Mouse (Mus musculus) hindbrain, embryonic 11.5 days (tissue): ENCODE measurements around the gene Gipc2. TPM values are rescaled to one million over a fixed set of nuclear protein-coding genes. Genes with fewer than 3 reads are reported as not detected.

Source experiments
- ATAC-seq: fragments of 200-750 bp; cut with Nextera tagmentation; 2 replicates; pipeline ENCODE4 v1.8.0; 2017; ENCODE audit warnings: mild to moderate bottlenecking, moderate TSS enrichment, moderate library complexity; ENCODE audit not compliant: low FRiP score
- DNase-seq: peaks from one replicate; pipeline ENCODE4 v3.0.0-alpha.2; 2015; ENCODE audit warnings: low spot score
- H3K27ac ChIP-seq: fragments of 300-500 bp; sonication (generic); 2 replicates; pipeline ENCODE4 v1.5.1; 2014; ENCODE audit warnings: mild to moderate bottlenecking, low read depth, low read length
- H3K27me3 ChIP-seq: fragments of 300-500 bp; sonication (generic); 2 replicates; pipeline ENCODE4 v1.6.1; 2014; ENCODE audit warnings: mild to moderate bottlenecking, low read length, moderate library complexity, mixed read lengths; ENCODE audit not compliant: control insufficient read depth, insufficient read depth
- H3K36me3 ChIP-seq: fragments of 300-500 bp; sonication (generic); 2 replicates; pipeline ENCODE4 v1.6.1; 2014; ENCODE audit warnings: mild to moderate bottlenecking, low read length, moderate library complexity, mixed read lengths; ENCODE audit not compliant: control insufficient read depth, insufficient read depth
- H3K4me1 ChIP-seq: fragments of 300-500 bp; sonication (generic); replicated peaks from 2 replicates; pipeline ENCODE4 v1.6.1; 2014; ENCODE audit warnings: low read length, mixed read lengths; ENCODE audit not compliant: control insufficient read depth, insufficient read depth
- H3K4me2 ChIP-seq: fragments of 300-500 bp; sonication (generic); replicated peaks from 2 replicates; pipeline ENCODE4 v1.6.1; 2014; ENCODE audit warnings: mild to moderate bottlenecking, low read depth, low read length
- H3K4me3 ChIP-seq: fragments of 300-500 bp; sonication (generic); 2 replicates; pipeline ENCODE4 v1.5.1; 2014; ENCODE audit warnings: low read depth, low read length
- H3K9ac ChIP-seq: fragments of 300-500 bp; sonication (generic); 2 replicates; pipeline ENCODE4 v1.6.1; 2014; ENCODE audit warnings: low read depth, low read length
- H3K9me3 ChIP-seq: fragments of 300-500 bp; sonication (generic); 2 replicates; pipeline ENCODE4 v1.6.1; 2016; ENCODE audit warnings: low read length; ENCODE audit not compliant: control insufficient read depth
- WGBS: fragments of 180-500 bp; shearing (Covaris S2); extraction: QIAGEN DNeasy Blood & Tissue Kit; methylation state at CpG from one replicate; pipeline ENCODE4 v1.1.7; 2014; 5-methylcytosine and 5-hydroxymethylcytosine counted together
- polyA plus RNA-seq: library from polyadenylated mRNA; unstranded; fragments of >200 nt; fragmentation: Nextera tagmentation; extraction: Ambion mirVana; gene quantifications from 2 replicates; pipeline ENCODE4 v1.2.1, GENCODE M21; 2014

Gipc2 gene
- polyA plus RNA-seq, 1 experiment from 2014 or later = 5.0 TPM

- H3K9me3 ChIP-seq = no peaks in the 10 kb centered on the region
- 87% methylated on average over 8 of the region's 8 CpGs for WGBS
- no peak overlapping the region for H3K27ac ChIP-seq
- no peak overlapping the region for H3K4me2 ChIP-seq
- no peak overlapping the region for H3K4me3 ChIP-seq
- no peaks in the 10 kb centered on the region for H3K4me1 ChIP-seq
- H3K27me3 ChIP-seq = no peaks in the 10 kb centered on the region
- no peaks in the 10 kb centered on the region for H3K36me3 ChIP-seq
- ATAC-seq (no peak), DNase-seq (no peak)
- no peak overlapping the region for H3K9ac ChIP-seq
These were observed 53.4 kb downstream of the Gipc2 start for GRCm38 (mm10) chr3:152112664-152113063.

- Histone ChIP-seq H3K27ac (no peak overlapping the region), H3K9me3 (no peaks in the 10 kb centered on the region), H3K4me3 (no peak overlapping the region), H3K9ac (no peak overlapping the region), H3K4me2 (no peak overlapping the region), H3K36me3 (no peaks in the 10 kb centered on the region), H3K27me3 (peaks cover 4% of the 10 kb centered on the region), H3K4me1 (peaks cover 4% of the 10 kb centered on the region; the same call in 1 of the 2 replicates)
- ATAC-seq (no peak), DNase-seq (no peak)
- WGBS = 83% methylated on average over 4 of the region's 4 CpGs
These were observed 54.5 kb downstream of the Gipc2 start for GRCm38 (mm10) chr3:152111482-152111881.

- Histone ChIP-seq H3K9ac (no peak overlapping the region), H3K4me2 (no peak overlapping the region), H3K9me3 (no peaks in the 10 kb centered on the region), H3K27ac (no peak overlapping the region), H3K27me3 (peaks cover 6% of the 10 kb centered on the region), H3K4me1 (peaks cover 4% of the 10 kb centered on the region; the same call in 1 of the 2 replicates), H3K4me3 (no peak overlapping the region), H3K36me3 (no peaks in the 10 kb centered on the region)
- WGBS = 22% methylated on average over 9 of the region's 9 CpGs
- peak; percentile 22; the same call in 1 of the 2 replicates for ATAC-seq
- DNase-seq = peak; percentile 78
These were observed 54.9 kb downstream of the Gipc2 start for GRCm38 (mm10) chr3:152111081-152111480.

GRCm38 (mm10) chr3:152109260-152109587 lies 56.8 kb downstream of the Gipc2 start:
- Histone ChIP-seq H3K4me3 (no peak overlapping the region), H3K27me3 (peaks cover 9% of the 10 kb centered on the region), H3K27ac (no peak overlapping the region), H3K4me2 (no peak overlapping the region), H3K36me3 (no peaks in the 10 kb centered on the region), H3K4me1 (peaks cover 4% of the 10 kb centered on the region; the same call in 1 of the 2 replicates), H3K9me3 (no peaks in the 10 kb centered on the region), H3K9ac (no peak overlapping the region)
- ATAC-seq (no peak), DNase-seq (no peak)
- WGBS = 43% methylated on average over 7 of the region's 7 CpGs

GRCm38 (mm10) chr3:152108560-152109259 lies 57.3 kb downstream of the Gipc2 start:
- Histone ChIP-seq H3K4me3 (no peak overlapping the region), H3K9ac (no peak overlapping the region), H3K4me1 (peaks cover 4% of the 10 kb centered on the region; the same call in 1 of the 2 replicates), H3K4me2 (no peak overlapping the region), H3K9me3 (no peaks in the 10 kb centered on the region), H3K27me3 (peaks cover 9% of the 10 kb centered on the region), H3K27ac (no peak overlapping the region), H3K36me3 (no peaks in the 10 kb centered on the region)
- ATAC-seq (no peak), DNase-seq (no peak)
- 33% methylated on average over 3 of the region's 3 CpGs for whole genome bisulfite sequencing

- no peak overlapping the region for H3K27ac ChIP-seq
- no peak for ATAC-seq
- no peaks in the 10 kb centered on the region for H3K9me3 ChIP-seq
- no peak overlapping the region for H3K4me2 ChIP-seq
- no peak for DNase-seq
- 63% methylated on average over 5 of the region's 5 CpGs for whole genome bisulfite sequencing
- H3K4me3 ChIP-seq = no peak overlapping the region
- peaks cover 4% of the 10 kb centered on the region; the same call in 1 of the 2 replicates for H3K4me1 ChIP-seq
- no peaks in the 10 kb centered on the region for H3K36me3 ChIP-seq
- H3K9ac ChIP-seq = no peak overlapping the region
- H3K27me3 ChIP-seq = peaks cover 9% of the 10 kb centered on the region
These were observed 58.0 kb downstream of the Gipc2 start for GRCm38 (mm10) chr3:152108003-152108395.

GRCm38 (mm10) chr3:152107149-152108002 lies 58.7 kb downstream of the Gipc2 start:
- ATAC-seq (peak; percentile 77), DNase-seq (peak; percentile 71)
- peak overlapping the region; percentile 88 for H3K4me2 ChIP-seq
- no peaks in the 10 kb centered on the region for H3K36me3 ChIP-seq
- peaks cover 9% of the 10 kb centered on the region for H3K27me3 ChIP-seq
- 28% methylated on average over 30 of the region's 30 CpGs for WGBS
- peak overlapping the region; percentile 38 for H3K4me3 ChIP-seq
- H3K9me3 ChIP-seq = no peaks in the 10 kb centered on the region
- peaks cover 4% of the 10 kb centered on the region; the same call in 1 of the 2 replicates for H3K4me1 ChIP-seq
- H3K27ac ChIP-seq = no peak overlapping the region
- H3K9ac ChIP-seq = peak overlapping the region; percentile 47; the same call in 1 of the 2 replicates

- Histone ChIP-seq H3K4me2 (peak overlapping the region; percentile 88), H3K9ac (peak overlapping the region; percentile 47), H3K4me3 (peak overlapping the region; percentile 38), H3K36me3 (no peaks in the 10 kb centered on the region), H3K27me3 (peaks cover 9% of the 10 kb centered on the region), H3K4me1 (peaks cover 4% of the 10 kb centered on the region; the same call in 1 of the 2 replicates), H3K9me3 (no peaks in the 10 kb centered on the region), H3K27ac (no peak overlapping the region)
- WGBS = 3% methylated on average over 28 of the region's 28 CpGs
- ATAC-seq = peak; percentile 46
- DNase-seq = peak; percentile 54
These were observed 59.5 kb downstream of the Gipc2 start for GRCm38 (mm10) chr3:152106225-152107148.
